Mouse (Mus musculus): ENCODE measurements around the gene Gm3194. TPM values are rescaled to one million over a fixed set of nuclear protein-coding genes. Genes with fewer than 3 reads are reported as not detected.

Gene Gm3194
- 0.28 TPM for polyA plus RNA-seq (2014; fragmentation: Illumina TruSeq; extraction: RNeasy Lipid Tissue Mini Kit (QIAGEN cat#74804); ENCODE audit: low read depth, low replicate concordance)

GRCm38 (mm10) chr14:5455367-5455766, at the start of gene Gm3194:
Gene Gm3194, minus strand, starts transcription at chr14:5455467.

GRCm38 (mm10) chr14:5501374-5501773, 46.1 kb upstream of the Gm3194 start, which contains the start of gene Gm3488:
Gene Gm3488, plus strand, starts transcription at chr14:5501674.

GRCm38 (mm10) chr14:5483907-5484306, 28.6 kb upstream of the Gm3194 start, which contains the start of gene Gm3187:
Gene Gm3187, plus strand, starts transcription at chr14:5484207.

GRCm38 (mm10) chr14:5477730-5478129, 22.5 kb upstream of the Gm3194 start, which contains the start of gene Gm8246:
Gene Gm8246, minus strand, starts transcription at chr14:5477830.

GRCm38 (mm10) chr14:5388949-5389348, 66.3 kb downstream of the Gm3194 start, which contains the start of gene Gm3500:
Gene Gm3500, minus strand, starts transcription at chr14:5389049.

Other genes starting within 250 kb of the Gm3194 start
- not detected for gene Gm3526, start 194.9 kb downstream of the Gm3194 start, polyA plus RNA-seq (2014; fragmentation: Illumina TruSeq; extraction: RNeasy Lipid Tissue Mini Kit (QIAGEN cat#74804); ENCODE audit: low read depth, low replicate concordance)
- not detected for gene Gm3542, start 120.5 kb downstream of the Gm3194 start, polyA plus RNA-seq (2014; fragmentation: Illumina TruSeq; extraction: RNeasy Lipid Tissue Mini Kit (QIAGEN cat#74804); ENCODE audit: low read depth, low replicate concordance)
- gene Gm3500, start 66.4 kb downstream of the Gm3194 start, polyA plus RNA-seq (2014; fragmentation: Illumina TruSeq; extraction: RNeasy Lipid Tissue Mini Kit (QIAGEN cat#74804); ENCODE audit: low read depth, low replicate concordance): not detected
- not detected for gene Gm8246, start 22.4 kb upstream of the Gm3194 start, polyA plus RNA-seq (2014; fragmentation: Illumina TruSeq; extraction: RNeasy Lipid Tissue Mini Kit (QIAGEN cat#74804); ENCODE audit: low read depth, low replicate concordance)
- not detected for gene Gm3187, start 28.7 kb upstream of the Gm3194 start, polyA plus RNA-seq (2014; fragmentation: Illumina TruSeq; extraction: RNeasy Lipid Tissue Mini Kit (QIAGEN cat#74804); ENCODE audit: low read depth, low replicate concordance)
- gene Gm3488, start 46.2 kb upstream of the Gm3194 start, polyA plus RNA-seq (2014; fragmentation: Illumina TruSeq; extraction: RNeasy Lipid Tissue Mini Kit (QIAGEN cat#74804); ENCODE audit: low read depth, low replicate concordance): 0.24 TPM
- gene Gm3532, start 83.0 kb upstream of the Gm3194 start, polyA plus RNA-seq (2014; fragmentation: Illumina TruSeq; extraction: RNeasy Lipid Tissue Mini Kit (QIAGEN cat#74804); ENCODE audit: low read depth, low replicate concordance): not detected
- not detected for gene Gm8265, start 177.6 kb upstream of the Gm3194 start, polyA plus RNA-seq (2014; fragmentation: Illumina TruSeq; extraction: RNeasy Lipid Tissue Mini Kit (QIAGEN cat#74804); ENCODE audit: low read depth, low replicate concordance)
- not detected for gene Gm9603, start 232.0 kb upstream of the Gm3194 start, polyA plus RNA-seq (2014; fragmentation: Illumina TruSeq; extraction: RNeasy Lipid Tissue Mini Kit (QIAGEN cat#74804); ENCODE audit: low read depth, low replicate concordance)